Mouse (Mus musculus) mature B cell (primary cell): Measurements from ENCODE around the gene Sema5b.

Experiments
- in situ Hi-C: fragments of 300-500 bp; cut with MboI; formaldehyde crosslinking; loops from 2 replicates; pipeline ENCODE4 v1.14.3; 2019

The Sema5b gene

DNA sequence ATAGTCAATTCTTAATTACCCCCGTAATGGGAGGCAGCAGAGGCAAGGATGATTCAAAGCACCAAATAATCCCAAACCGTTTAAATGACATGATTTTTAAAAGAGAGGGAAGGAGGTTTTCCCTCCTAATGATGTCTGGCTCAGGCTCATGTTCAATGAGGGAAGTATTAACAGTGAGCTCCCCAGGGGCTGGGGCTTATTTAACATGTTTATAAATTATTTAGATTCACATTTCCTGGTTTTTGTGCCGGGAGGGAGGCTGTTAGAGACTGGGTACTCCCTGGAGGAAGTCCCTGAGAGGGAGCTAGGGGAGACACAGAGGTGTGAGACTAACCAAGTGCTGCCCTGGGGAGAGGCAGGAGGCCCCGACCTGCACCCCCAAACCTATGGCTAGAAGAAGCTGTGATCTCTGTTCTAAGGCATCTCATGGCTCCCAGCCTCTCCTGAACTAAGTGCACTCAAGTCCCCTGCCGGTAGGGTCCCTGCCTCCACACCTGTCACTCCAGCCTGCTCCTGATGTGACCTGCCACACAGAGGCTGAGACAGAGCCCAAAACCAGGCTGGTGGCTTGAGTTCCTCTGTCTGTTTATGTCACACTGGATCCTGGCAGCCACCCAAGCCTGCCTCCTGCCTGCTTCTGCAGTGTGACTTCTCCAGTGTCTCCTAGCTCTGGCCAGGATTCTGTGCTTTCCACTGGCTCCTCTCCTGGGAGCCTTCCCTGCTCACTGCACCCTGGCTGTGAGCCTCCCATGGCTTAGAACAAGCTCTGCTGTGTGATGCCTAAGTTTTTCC lies 51.5 kb downstream of the Sema5b start:
- in situ Hi-C loops = no loop called here

DNA sequence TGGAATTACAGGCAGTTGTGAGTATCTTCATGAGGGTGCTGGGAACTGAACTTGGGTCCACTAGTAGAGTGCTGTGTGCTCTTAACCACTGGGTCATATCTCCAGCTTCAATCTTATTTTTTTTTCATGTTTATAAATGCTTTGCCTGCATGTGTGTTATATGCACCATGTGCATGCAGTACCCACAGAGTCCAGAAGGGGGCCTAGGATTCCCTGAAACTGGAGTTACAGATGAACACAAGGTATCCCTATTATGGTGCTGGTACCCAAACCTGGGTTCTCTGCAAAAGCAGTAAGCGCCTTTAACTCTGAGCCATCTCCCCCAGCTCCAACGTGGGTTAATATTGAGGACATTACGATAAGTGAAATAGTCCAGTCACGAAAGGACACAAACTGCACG lies 52.5 kb downstream of the Sema5b start:
- in situ Hi-C loops = no loop called here

DNA sequence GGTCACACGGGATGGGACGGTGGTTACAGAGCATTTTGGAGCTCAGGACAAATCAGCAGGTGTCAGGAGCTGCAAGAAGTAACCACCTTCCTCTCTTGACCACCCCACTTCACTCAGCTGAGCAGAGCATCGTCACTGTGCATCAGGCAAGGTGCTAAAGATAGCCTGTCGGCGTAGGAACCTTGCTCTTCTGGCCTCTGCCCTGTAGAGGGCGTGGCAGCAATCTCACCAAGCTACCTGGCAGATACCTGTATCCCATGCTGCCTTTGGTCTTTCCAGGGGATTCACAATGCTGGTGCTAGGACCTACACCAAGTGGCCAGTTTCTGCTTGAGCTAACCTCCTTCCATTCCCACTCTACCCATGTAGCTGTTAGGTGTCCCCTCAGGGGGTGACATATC lies 55.3 kb downstream of the Sema5b start:
- in situ Hi-C loops = no loop called here

DNA sequence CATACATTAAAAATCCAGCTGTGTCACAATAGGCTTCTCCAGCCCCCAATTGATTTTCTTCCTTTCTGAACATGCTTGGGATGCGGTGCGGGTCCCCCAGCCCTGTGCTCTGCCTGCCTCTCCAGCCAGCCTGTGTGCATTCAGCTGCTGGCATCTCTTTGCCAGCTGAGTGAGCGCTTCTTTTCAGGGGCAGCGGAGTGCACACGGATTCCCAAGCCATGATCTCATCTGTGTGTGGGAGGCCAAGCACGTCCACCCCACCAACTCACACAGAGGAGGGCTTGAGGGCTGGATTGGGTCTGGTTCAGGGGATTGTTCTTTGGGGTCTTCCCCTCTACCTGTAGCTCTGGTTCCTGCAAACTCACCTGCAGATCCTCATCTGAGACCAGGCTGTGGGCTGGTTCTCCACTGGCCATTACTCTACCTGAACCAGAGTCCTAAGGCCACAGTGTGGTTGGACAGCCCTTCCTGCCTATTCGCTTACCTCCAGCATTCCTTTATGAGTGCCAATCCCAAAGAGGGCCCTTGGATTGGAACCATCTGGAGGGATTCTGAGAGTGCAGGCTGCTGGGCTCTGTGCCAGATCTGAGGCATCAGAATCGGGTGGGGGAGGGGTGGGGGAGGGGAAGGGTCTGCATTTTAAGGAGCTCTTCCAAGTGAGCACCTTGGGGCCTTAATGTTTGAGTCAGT lies 55.9 kb downstream of the Sema5b start:
- in situ Hi-C loops = no loop called here

DNA sequence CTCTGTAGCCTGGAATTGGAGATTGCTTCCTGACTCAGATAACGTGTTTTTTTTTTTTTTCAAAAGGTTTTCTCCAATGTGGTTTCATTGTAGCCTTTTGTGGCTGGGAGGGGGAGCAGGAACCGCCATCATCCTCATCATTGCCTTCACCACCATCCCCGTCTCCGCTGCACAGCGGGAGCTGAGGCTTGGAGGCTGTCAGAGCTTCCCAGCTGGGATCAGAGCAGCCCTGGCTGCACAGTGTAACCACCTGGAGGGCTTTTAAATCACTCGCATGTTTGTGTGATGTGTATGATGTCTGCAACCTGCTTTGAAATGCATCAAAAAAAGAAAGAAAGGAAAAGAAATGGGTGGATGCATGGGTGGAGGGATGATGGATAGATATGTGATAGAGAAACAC lies 57.0 kb downstream of the Sema5b start:
- in situ Hi-C loops = no loop called here

DNA sequence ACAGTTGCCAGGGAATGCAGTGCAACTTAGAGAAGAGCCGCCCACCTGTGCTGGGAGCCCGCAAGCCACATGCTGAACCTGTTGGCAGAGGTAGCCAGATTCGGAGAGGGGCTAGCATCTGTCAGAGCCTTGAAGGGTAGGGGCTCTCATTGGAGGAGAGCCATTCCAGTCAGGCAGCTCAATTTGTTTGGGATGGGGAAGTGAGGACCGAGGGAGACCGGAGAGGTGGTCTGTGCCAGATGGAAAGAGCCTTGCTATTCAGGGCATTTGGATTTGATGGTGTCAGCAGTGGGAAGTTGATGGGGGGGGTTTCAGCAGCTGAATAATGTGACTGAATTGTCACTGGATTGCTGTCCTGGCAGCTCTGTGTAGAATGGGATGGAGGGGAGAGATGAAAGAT lies 57.9 kb downstream of the Sema5b start:
- in situ Hi-C loops = no loop called here

DNA sequence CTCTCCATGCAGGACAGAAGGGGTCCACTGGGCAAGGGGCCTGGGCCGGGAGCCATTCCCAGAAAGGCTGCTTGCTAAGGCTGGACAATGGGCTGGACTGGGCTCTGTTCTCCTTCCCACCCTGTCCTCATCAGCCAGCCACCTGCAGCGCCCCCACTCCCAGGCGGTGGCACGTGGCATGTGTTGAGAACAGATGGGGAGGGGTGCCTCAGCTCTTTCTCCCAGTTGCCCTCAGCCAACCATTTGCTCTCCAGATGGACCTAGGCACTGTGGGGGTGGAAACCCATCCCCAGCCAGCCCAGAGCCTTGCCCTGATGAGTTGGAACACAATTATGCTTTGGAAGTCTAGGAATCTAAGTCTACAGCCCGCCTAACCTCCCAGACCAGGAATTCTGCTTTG lies 59.3 kb downstream of the Sema5b start:
- in situ Hi-C loops = no loop called here

DNA sequence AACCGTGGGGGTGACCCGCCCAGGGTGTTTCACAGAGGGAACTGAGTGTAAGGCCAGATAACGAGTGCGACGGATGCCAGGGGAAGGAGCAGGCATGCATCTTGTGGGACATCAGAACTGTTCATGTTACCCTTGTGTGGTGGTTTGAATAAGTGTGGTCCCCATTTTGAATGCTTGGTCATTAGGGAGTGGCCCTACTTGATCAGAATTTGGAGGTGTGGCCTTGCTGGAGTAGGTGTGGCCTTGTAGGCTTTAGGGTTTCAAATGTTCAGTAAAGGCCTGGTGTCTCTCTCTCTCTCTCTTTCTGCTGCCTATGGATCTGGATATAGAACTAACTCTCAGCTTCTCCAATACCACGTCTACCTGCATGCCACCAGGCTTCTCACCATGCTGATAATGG lies 60.5 kb downstream of the Sema5b start:
- in situ Hi-C loops = no loop called here

DNA sequence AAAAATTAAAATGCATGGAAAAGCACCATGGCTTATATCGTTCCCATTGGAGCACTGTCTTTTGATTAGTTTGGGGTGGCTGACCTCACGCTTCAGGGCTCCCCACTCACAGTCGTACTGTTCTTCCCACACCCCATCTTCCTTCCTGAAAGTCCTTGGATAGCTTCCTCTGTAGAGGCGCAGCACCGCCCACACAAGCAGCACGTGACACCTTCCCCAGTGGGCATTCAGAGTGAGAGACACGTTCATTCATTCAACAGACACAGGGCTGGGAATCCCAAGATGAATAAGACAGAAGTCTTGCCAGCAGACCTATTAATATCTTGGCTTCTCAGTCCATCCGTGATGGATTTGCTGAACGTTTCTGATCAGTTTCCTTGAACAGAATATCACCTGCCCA lies 61.6 kb downstream of the Sema5b start:
- in situ Hi-C loops = no loop called here

DNA sequence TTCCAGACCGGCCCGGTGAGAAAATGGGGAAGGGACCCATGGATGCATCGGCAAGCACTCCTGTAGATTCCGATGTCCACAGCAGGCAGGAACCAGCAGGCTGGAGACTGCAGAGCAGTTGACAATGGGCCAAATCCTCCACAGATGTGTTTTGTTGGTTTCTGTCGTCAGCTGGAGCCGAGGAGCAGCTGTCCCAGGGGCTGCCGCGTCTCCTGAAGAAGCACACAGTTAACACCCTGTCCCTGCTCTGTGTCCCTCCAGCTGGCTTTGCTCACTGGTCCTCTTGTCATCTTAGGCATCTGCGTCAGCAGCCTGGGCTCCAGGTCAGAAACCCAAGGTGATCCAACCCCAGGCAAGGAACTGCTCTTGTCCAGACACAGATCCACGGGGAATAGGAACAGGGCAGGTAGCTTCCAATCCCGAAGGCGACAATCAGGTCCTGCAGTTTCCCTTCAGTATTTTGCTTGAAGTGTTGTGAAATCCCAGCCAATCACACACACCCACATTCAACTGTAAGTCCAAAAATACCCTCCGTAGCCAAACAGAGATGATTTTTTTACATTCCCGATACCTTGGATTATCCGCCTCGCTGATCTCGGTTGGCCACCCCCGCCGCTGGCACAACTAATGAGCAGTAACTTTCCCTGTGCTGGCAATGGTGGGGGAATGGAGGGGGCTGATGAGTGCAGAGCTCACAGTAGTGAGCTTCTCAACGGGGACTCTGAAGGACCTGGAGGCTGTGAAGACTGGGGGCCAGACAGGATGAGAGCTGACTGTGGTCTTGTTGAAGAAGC lies 63.0 kb downstream of the Sema5b start:
- in situ Hi-C loops = no loop called here

DNA sequence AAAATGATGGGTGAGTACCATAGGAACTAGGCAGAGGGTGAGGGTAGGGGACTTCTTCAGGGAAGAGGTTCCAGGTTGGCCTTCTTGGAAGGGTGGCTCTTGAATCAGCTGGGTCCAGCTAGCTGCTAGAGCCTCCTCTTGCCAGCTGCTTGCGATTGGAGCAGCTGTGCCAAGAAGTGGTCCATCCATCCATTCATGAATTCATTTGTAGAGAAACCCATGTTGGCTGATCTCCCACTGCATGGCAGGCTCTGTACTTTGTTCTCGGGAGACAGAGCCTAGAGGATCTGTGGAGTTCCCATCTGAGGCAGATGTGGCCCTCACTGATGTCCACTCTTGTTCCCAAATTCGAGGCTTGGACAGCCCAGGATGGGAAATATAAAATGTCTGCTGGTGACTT lies 66.3 kb downstream of the Sema5b start:
- in situ Hi-C loops = no loop called here

DNA sequence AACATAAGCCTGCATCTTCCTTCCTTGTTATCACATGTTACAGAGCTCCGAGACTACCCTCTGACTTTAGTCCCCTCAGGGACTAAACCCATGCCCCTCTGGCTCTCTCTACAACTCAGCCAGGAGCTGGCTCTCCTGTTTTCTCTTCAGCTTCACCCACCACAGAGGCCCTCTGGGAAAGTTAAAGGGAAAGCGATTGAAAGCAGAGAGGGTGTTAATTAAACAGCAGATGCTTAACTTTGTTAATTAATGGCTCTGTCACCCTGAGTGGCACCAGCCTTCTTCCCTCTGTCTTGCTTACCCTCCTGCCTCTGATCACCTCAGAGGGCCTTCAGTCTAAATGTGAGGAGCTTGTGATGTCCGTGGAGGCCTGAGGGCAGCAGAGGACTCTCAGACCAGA lies 67.3 kb downstream of the Sema5b start:
- in situ Hi-C loops = no loop called here

DNA sequence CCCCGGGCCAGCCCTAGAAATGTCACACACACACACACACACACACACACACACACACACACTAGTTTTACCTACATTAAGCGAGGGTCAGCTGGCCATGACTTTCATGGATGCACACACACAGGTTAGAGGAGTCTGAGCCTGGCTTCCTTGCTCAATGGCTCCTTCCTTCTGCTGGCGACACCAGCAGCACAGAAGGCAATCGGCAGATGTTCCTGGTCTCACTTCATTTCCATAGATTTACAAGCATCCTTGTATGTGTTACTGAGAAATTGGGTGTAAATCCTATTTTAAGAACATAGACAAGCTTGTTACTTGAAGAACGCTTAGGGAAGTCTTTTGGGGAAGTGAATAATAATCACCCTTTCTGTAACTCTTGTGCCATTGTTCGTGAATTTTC lies 68.6 kb downstream of the Sema5b start:
- in situ Hi-C loops = no loop called here

DNA sequence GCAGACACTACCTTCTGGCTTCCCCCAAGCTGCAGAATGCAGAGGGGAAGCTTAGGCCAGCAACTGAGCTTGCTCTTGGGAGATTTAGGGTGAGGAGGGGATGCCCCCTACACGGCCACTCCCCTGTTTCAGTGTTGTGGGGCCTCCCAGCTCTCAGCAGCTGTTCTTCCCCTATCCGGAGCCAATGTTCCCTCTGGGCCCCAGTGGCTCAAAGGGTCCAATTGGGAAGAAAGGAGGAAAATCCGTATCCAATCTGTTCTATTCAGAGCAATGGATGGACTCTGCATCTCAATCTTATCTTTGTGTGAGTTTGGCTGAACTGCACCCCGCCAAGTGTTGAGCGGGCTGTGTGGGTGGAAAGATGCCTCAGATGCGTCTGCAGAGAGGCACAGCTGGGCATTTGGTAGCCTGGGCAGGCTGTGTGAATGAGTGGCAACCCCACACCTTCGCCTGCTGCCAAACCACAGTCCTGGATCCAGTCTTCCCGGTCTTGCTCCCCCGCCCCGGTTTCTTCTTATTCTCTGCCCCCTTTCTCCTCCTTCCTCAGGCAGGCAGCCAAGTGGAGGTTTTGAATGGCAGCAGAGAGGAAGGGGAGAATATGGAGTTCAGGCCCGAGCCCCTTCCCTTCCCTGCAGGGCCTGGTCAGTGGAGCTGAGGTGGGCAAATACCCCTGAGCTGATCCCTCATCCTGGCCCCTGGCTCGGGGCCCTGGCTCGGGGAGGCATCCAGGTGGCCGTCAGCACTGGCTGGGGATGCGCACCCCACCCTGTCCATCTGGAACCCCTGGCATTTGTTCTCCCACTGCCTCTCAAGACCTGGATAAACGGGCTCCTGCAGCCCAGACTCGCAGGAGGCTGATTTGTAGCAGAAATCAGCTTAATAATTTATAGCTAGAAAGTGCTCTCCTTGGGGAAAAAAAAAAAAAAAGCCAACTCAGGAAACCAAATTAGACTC lies 73.2 kb downstream of the Sema5b start:
- in situ Hi-C loops = no loop called here

DNA sequence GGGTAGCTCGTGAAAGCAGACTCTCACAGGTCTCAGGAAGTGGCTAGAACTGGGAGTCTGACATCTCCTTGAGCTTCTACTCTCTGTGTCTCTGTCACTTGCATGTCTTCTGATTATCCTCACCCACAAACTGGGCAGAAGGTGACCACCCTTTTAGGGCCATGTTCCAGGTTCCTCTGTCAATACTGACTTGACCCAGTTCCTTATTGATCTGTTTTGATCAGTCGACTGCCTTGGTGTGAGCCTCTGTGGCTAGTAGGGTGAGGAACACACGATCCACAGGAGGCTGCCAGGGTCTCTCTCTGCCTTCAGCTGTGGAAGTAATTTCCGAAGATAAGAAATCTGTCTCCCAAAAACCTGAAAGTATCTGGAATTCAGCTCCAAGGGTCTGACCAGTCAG lies 76.8 kb downstream of the Sema5b start:
- in situ Hi-C loops = no loop called here

DNA sequence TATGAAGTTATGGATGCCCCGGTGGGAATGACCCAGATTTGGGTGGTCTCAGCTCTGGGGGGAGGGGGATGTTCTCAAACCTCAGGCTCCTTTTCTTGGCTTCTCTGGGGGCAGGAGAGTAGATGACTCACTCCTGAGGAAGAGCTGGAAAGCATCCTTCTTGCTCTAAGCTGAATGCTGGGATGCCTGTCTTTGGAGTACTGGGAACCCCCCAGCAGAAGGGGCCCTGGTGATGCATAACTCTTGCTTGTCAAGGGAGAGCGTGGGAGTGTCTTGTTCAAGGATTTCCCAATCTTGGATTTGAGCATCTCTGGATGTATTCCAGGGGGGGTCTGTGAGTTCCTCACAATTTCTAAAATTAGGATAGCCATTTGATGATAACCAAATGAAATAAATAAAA lies 82.1 kb downstream of the Sema5b start:
- in situ Hi-C loops = no loop called here

DNA sequence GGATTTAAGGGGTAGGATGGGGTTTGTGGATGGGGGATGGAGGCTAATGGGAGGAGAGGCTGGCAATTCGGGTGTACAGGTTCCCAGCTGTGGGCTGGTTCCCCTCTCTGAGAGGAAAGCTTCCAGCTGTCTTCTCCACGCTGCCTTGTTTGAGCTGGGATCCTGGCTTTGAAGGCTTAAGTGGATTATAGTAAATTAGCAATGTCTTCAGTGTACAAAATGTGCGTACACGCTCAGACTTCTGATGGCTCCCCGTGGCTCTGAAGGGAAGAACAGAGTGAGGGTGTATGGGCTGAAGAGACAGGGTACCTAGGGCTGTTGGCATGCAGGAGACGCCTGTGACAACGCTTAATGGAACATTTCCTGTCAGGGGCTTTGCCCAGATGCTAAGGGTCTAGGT lies 83.0 kb downstream of the Sema5b start:
- in situ Hi-C loops = no loop called here

DNA sequence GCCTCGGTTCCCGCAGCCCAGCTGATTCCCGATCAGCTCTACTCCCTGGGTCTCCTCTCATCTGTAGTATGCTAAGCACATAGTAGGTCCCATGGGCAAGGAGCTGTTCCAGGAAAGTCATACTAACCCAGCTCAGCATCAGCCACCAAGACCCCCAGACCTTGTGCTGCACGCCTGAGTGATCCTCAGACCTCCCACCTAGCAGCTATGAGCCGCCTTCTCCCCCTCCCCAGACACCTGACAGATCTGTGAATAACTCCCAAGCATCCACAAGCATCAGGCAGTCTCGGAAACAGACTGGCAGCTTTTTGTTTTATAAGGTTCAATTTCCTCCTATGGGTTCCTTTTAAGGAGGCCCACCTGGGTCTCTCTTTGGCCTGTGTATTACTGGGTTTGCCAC lies 83.9 kb downstream of the Sema5b start:
- in situ Hi-C loops = no loop called here

DNA sequence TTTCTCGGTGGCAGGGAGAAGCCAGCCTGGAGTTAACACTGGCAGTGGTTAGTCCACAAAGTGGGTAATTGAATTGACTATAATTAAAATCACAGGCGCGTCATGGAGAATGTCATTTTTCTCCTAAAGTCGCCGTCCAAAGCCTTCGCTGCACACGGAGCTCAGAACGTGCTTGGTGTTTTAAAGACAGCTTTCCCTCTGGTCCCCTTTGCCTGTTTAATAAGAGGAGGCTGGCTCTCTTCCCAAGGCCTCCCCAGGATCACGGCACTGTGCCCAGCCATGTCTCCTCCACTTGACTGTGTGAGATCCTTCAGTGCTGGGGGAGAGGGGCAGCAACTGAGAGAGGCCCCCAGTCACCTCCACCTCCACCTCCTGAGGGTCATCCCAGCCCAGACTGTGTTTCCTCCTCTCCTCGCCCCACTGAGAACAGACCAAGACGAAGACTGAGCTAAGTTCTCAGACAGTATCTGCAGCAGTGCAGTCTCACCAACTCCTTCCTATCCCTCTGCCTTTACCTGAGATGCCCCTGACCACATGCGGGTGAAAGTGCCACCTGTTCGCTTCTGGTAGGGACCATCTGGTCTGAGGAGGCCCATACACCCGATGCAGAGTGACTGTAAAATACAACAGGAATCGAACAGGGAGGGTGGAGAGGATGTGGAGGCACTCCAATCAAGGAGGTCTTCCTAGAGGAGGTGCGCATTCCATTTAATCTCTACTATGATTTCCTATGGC lies 84.5 kb downstream of the Sema5b start:
- in situ Hi-C loops = no loop called here

DNA sequence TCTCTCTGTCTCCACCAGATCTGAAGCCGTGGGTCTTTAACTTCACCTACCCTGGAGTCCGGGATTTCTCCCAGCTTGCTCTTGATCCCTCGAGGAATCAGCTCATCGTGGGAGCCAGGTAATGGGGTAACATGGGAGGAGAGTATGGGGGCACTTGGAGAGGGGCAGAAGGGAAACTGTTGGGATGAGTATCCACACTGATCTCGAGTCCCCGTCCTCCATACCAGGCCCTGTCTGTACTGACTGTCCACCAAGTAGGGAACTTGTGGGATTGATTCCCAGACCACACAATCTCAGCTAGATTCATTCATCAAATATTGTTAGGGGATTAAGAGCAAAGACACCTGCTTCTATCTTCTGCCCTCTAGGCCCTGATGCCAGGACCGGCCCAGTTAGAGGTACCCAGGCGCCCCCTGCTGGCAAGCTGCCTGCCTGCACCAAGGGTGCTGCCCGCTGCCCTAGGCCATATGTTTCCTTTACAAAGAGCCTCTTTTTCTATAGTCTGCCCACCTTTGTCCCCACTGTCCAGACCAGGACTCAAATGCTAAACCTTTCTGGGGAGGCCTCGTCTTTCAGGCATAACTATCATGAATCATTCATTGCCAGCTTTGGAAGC lies 87.2 kb downstream of the Sema5b start:
- in situ Hi-C loops = no loop called here
